Mouse (Mus musculus) C2C12 (cell line): Measurements from ENCODE around the gene Fam181b. TPM values are rescaled to one million over a fixed set of nuclear protein-coding genes. Genes with fewer than 3 reads are reported as not detected.

Experiments used
- H3K27me3 ChIP-seq: one replicate; pipeline ENCODE4 v1.6.1; 2011; ENCODE audit not compliant: control insufficient read depth, insufficient read depth, insufficient read length
- H3K36me3 ChIP-seq: one replicate; pipeline ENCODE4 v1.6.1; 2011; ENCODE audit not compliant: control insufficient read depth, insufficient read depth
- H3K4me3 ChIP-seq: one replicate; pipeline ENCODE4 v1.5.1; 2011; ENCODE audit warnings: mild to moderate bottlenecking, control low read depth; ENCODE audit not compliant: poor library complexity, insufficient read depth, severe bottlenecking
- H3K79me2 ChIP-seq: one replicate; pipeline ENCODE4 v1.6.1; 2011; ENCODE audit not compliant: control insufficient read depth, insufficient read depth
- H3K79me3 ChIP-seq: one replicate; pipeline ENCODE4 v1.6.1; 2011; ENCODE audit warnings: low read depth, control low read depth
- H3ac ChIP-seq: one replicate; pipeline ENCODE3; 2011; ENCODE audit warnings: low read depth; ENCODE audit not compliant: control insufficient read depth, insufficient read length
- CEBPB ChIP-seq: IDR thresholded peaks from one replicate; pipeline ENCODE4 v1.6.1; 2011; ENCODE audit warnings: low read depth, mild to moderate bottlenecking, control low read depth, moderate library complexity
- CTCF ChIP-seq: IDR thresholded peaks from one replicate; pipeline ENCODE4 v1.5.1; 2011; ENCODE audit not compliant: control insufficient read depth, insufficient read depth, insufficient read length
- FOSL1 ChIP-seq: IDR thresholded peaks from one replicate; pipeline ENCODE4 v1.8.0; 2011; ENCODE audit warnings: mild to moderate bottlenecking, low read length; ENCODE audit not compliant: poor library complexity, insufficient read depth, severe bottlenecking
- MAX ChIP-seq: IDR thresholded peaks from one replicate; pipeline ENCODE4 v1.6.1; 2011; ENCODE audit warnings: mild to moderate bottlenecking, control low read depth
- MYOD1 ChIP-seq: IDR thresholded peaks from one replicate; pipeline ENCODE4 v1.6.1; 2011; ENCODE audit warnings: low read depth; ENCODE audit not compliant: control insufficient read depth, insufficient read length
- MYOG ChIP-seq: IDR thresholded peaks from one replicate; pipeline ENCODE4 v1.6.1; 2011; ENCODE audit not compliant: control insufficient read depth, insufficient read length; ENCODE audit errors: extremely low read depth
- USF1 ChIP-seq: IDR thresholded peaks from one replicate; pipeline ENCODE4 v1.6.1; 2011; ENCODE audit warnings: low read depth, mild to moderate bottlenecking, control low read depth, moderate library complexity
- polyA plus RNA-seq: library from polyadenylated mRNA; unstranded; fragments of >200 nt; fragmentation: generic; extraction: Trizol; gene quantifications from one replicate; pipeline ENCODE4 v1.2.1, GENCODE M21; 2012; ENCODE audit warnings: missing spikeins

The Fam181b gene
- polyA plus RNA-seq, 1 experiment: 0.66 TPM

DNA sequence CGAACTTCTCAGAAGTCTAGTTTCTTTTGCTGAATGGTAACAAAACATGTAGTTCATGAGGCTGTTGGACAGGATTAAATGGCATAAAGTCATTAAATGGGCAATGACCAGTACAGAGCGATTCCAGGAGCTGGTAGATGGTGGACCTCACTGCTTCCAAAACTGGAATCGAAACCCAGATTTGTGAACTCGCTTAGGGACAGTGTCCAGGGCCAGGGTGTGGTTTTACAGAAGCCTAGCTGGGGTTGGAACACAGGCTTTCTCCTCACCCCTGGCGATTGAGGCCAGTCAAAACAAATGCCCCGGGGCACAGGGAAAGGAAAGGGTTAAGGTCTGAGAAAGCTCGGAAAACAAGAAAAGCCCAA, 263 bp upstream of the Fam181b start:
- no peaks in the 10 kb centered on the region for H3K79me3 ChIP-seq
- no peak overlapping the region for H3K4me3 ChIP-seq

GRCm38 (mm10) chr7:93080731-93081430, 1.2 kb downstream of the Fam181b start:
- TF ChIP-seq MYOG (no peak), FOSL1 (no peak), CTCF (no peak), CEBPB (no peak), USF1 (no peak), MAX (no peak)
- Histone ChIP-seq H3K36me3 (no peaks in the 10 kb centered on the region), H3K27me3 (peaks cover 14% of the 10 kb centered on the region), H3K79me3 (no peaks in the 10 kb centered on the region), H3K79me2 (no peaks in the 10 kb centered on the region), H3K4me3 (no peak overlapping the region), H3ac (no peak overlapping the region)

More for the DNA sequence above, 263 bp upstream of the Fam181b start:
- TF ChIP-seq MAX: no peak
- TF ChIP-seq CEBPB: no peak
- TF ChIP-seq MYOD1: no peak
- TF ChIP-seq USF1: no peak
- no peak for TF ChIP-seq CTCF
- TF ChIP-seq MYOG: no peak
- no peak for TF ChIP-seq FOSL1
- no peaks in the 10 kb centered on the region for H3K79me2 ChIP-seq
- no peaks in the 10 kb centered on the region for H3K36me3 ChIP-seq
- peaks cover 14% of the 10 kb centered on the region for H3K27me3 ChIP-seq
- no peak overlapping the region for H3ac ChIP-seq

- TF ChIP-seq CEBPB (no peak), MYOG (no peak), USF1 (no peak), MYOD1 (no peak)
- Histone ChIP-seq H3K27me3 (no peaks in the 10 kb centered on the region), H3K4me3 (no peak overlapping the region), H3K36me3 (no peaks in the 10 kb centered on the region), H3ac (no peak overlapping the region), H3K79me3 (no peaks in the 10 kb centered on the region), H3K79me2 (no peaks in the 10 kb centered on the region)
Observed at GRCm38 (mm10) chr7:93093371-93094058, 13.8 kb downstream of the Fam181b start.

DNA sequence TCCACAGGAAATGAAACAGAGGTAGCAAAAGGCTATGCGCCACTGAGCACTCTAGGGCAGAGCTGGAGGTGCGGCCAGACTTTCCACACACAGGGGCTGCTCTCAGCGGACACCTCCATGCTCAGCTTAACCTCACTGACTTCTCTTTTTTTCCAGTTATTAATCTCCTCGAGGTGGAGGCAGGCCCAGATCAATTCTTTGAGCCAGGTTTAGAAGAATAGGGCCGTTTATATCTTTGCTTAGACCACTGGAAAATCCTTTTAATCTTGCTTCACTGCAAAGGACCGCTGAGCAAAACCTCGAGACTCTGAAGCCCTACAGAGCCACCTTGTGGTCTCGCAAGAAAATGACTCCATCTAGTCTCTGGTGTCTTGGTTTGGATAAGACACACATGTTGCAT, 15.8 kb downstream of the Fam181b start:
- TF ChIP-seq FOSL1 (no peak), MYOG (no peak), MYOD1 (no peak), CEBPB (no peak), MAX (no peak)
- H3K4me3 ChIP-seq: no peak overlapping the region

DNA sequence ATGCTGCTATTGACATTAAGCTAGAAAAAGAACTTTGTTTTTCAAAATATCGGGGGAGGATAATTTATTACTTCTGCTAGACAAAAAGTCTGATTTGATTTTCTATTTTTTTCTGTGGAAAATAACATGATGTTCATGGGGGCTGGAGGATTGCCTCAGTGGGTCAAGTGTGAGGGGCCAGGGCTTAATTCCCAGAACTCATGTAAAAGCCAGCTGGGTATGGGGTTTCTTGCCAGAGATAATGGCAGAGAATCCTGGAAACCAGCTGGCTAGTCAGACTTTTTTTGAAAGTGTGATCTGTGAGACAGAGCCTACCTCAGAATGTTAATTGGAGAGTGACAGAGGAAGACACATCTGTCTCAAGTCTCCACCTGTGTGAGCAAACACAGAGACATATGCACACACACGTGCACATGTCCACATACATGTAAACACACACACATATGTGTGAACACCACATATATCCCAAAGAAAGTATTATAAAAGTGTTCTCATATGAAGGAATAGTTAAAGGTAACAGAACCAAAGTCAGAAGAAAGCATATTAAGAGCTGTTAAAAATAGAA, 25.2 kb downstream of the Fam181b start:
- Histone ChIP-seq H3ac (no peak overlapping the region), H3K79me2 (no peaks in the 10 kb centered on the region), H3K4me3 (no peak overlapping the region), H3K36me3 (no peaks in the 10 kb centered on the region), H3K79me3 (no peaks in the 10 kb centered on the region), H3K27me3 (no peaks in the 10 kb centered on the region)
- no peak for TF ChIP-seq CTCF
- TF ChIP-seq MAX: no peak
- TF ChIP-seq MYOD1: no peak
- no peak for TF ChIP-seq MYOG
- TF ChIP-seq FOSL1: no peak
- no peak for TF ChIP-seq USF1
- no peak for TF ChIP-seq CEBPB

More for the DNA sequence above, 15.8 kb downstream of the Fam181b start:
- H3K27me3 ChIP-seq: no peaks in the 10 kb centered on the region
- no peaks in the 10 kb centered on the region for H3K36me3 ChIP-seq
- no peak overlapping the region for H3ac ChIP-seq
- H3K79me3 ChIP-seq: no peaks in the 10 kb centered on the region
- no peaks in the 10 kb centered on the region for H3K79me2 ChIP-seq
